Mouse (Mus musculus) C2C12 (cell line): ENCODE measurements at regions not wholly inside any gene's neighbourhood (a gene's known extent, or its start where the extent isn't known, plus 50 kb on each side); places are given as distances from the start of the nearest gene placed in this dataset.
A peak's percentile ranks its signal among the peaks of the same experiment; 100 is the strongest.

Source experiments
- H3K27me3 ChIP-seq: one replicate; pipeline ENCODE4 v1.6.1; 2011; ENCODE audit not compliant: control insufficient read depth, insufficient read depth, insufficient read length
- H3K36me3 ChIP-seq: one replicate; pipeline ENCODE4 v1.6.1; 2011; ENCODE audit not compliant: control insufficient read depth, insufficient read depth
- H3K4me3 ChIP-seq: one replicate; pipeline ENCODE4 v1.5.1; 2011; ENCODE audit warnings: mild to moderate bottlenecking, control low read depth; ENCODE audit not compliant: poor library complexity, insufficient read depth, severe bottlenecking
- H3K79me2 ChIP-seq: one replicate; pipeline ENCODE4 v1.6.1; 2011; ENCODE audit not compliant: control insufficient read depth, insufficient read depth
- H3K79me3 ChIP-seq: one replicate; pipeline ENCODE4 v1.6.1; 2011; ENCODE audit warnings: low read depth, control low read depth
- H3ac ChIP-seq: one replicate; pipeline ENCODE3; 2011; ENCODE audit warnings: low read depth; ENCODE audit not compliant: control insufficient read depth, insufficient read length
- CEBPB ChIP-seq: IDR thresholded peaks from one replicate; pipeline ENCODE4 v1.6.1; 2011; ENCODE audit warnings: low read depth, mild to moderate bottlenecking, control low read depth, moderate library complexity
- CTCF ChIP-seq: IDR thresholded peaks from one replicate; pipeline ENCODE4 v1.5.1; 2011; ENCODE audit not compliant: control insufficient read depth, insufficient read depth, insufficient read length
- FOSL1 ChIP-seq: IDR thresholded peaks from one replicate; pipeline ENCODE4 v1.8.0; 2011; ENCODE audit warnings: mild to moderate bottlenecking, low read length; ENCODE audit not compliant: poor library complexity, insufficient read depth, severe bottlenecking
- MAX ChIP-seq: IDR thresholded peaks from one replicate; pipeline ENCODE4 v1.6.1; 2011; ENCODE audit warnings: mild to moderate bottlenecking, control low read depth
- MYOD1 ChIP-seq: IDR thresholded peaks from one replicate; pipeline ENCODE4 v1.6.1; 2011; ENCODE audit warnings: low read depth; ENCODE audit not compliant: control insufficient read depth, insufficient read length
- MYOG ChIP-seq: IDR thresholded peaks from one replicate; pipeline ENCODE4 v1.6.1; 2011; ENCODE audit not compliant: control insufficient read depth, insufficient read length; ENCODE audit errors: extremely low read depth
- USF1 ChIP-seq: IDR thresholded peaks from one replicate; pipeline ENCODE4 v1.6.1; 2011; ENCODE audit warnings: low read depth, mild to moderate bottlenecking, control low read depth, moderate library complexity

DNA sequence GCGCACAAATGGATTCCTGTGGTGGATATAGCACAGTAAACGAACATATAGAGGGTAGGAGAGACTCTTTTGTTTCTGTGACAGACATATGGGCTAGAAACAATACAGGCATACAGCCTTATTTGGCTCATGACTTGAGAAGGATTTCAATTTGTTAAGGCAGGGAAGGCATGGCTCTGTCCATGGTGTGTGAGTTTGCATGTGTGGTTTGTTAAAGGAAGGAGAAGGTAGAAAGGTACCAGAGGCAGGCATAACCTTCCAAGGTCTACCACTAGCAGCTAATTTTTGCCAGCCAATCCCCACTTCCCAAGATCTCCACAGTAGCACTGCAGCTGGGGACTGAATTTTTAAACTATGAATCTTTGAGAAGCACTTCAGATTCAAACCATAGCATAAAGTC lies 176.5 kb upstream of the Klf4 start:
- TF ChIP-seq CTCF: no peak
- TF ChIP-seq CEBPB: no peak
- no peak for TF ChIP-seq FOSL1
- TF ChIP-seq USF1: no peak
- TF ChIP-seq MYOD1: no peak
- no peak for TF ChIP-seq MAX
- no peak for TF ChIP-seq MYOG
- H3K4me3 ChIP-seq: no peak overlapping the region
- H3ac ChIP-seq: no peak overlapping the region
- no peaks in the 10 kb centered on the region for H3K27me3 ChIP-seq
- H3K79me2 ChIP-seq: no peaks in the 10 kb centered on the region
- H3K36me3 ChIP-seq: no peaks in the 10 kb centered on the region
- H3K79me3 ChIP-seq: no peaks in the 10 kb centered on the region

DNA sequence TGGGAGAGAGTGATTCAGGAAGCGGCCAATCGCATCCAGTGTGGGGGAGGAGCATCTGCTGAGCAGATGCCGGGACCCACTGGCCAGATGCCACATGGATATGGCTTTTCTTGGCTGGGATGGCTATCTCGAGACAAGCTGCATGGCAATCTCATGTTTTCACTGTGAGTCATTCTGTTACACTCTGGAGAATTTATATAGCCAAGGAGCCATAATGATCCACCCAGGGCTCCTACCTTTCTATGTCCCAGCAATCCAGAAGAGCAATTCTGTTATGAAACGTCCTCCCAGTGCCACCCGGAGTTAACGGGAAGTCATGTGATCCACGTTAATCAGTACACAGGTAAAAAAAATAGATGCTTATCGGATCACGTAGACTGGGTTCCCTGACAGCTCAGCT lies 175.7 kb upstream of the Klf4 start:
- H3K4me3 ChIP-seq: no peak overlapping the region
- H3ac ChIP-seq: no peak overlapping the region
- no peaks in the 10 kb centered on the region for H3K79me2 ChIP-seq
- no peaks in the 10 kb centered on the region for H3K36me3 ChIP-seq
- H3K27me3 ChIP-seq: no peaks in the 10 kb centered on the region
- H3K79me3 ChIP-seq: no peaks in the 10 kb centered on the region
- no peak for TF ChIP-seq CTCF
- TF ChIP-seq MYOG: no peak
- peak; percentile 66 for TF ChIP-seq USF1
- TF ChIP-seq MYOD1: peak; percentile 49
- no peak for TF ChIP-seq FOSL1
- no peak for TF ChIP-seq CEBPB
- peak; percentile 86 for TF ChIP-seq MAX

DNA sequence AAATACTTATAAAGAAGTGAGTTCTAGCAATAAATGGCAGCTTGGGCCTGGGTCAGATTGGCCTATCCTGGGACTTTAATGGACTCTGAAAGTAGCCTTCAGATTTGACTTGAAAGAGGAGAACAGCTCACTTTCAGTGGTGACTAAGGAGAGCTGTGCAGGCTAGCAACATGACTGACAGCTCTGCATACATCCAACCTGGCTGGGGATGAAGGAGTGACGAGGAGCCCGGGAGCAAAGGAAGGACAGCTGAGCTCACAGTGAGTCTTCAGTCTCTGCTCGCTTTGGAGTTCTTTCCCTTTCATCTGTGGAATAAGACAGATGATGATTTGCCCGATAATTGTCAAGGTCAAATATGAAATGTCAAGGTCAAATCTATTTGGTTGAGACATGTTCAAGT lies 172.7 kb upstream of the Klf4 start:
- H3K79me3 ChIP-seq: no peaks in the 10 kb centered on the region
- H3ac ChIP-seq: no peak overlapping the region
- H3K27me3 ChIP-seq: no peaks in the 10 kb centered on the region
- no peaks in the 10 kb centered on the region for H3K36me3 ChIP-seq
- H3K79me2 ChIP-seq: no peaks in the 10 kb centered on the region
- no peak overlapping the region for H3K4me3 ChIP-seq
- TF ChIP-seq CEBPB (no peak), FOSL1 (no peak), USF1 (no peak), MAX (no peak), CTCF (no peak), MYOD1 (no peak), MYOG (no peak)

DNA sequence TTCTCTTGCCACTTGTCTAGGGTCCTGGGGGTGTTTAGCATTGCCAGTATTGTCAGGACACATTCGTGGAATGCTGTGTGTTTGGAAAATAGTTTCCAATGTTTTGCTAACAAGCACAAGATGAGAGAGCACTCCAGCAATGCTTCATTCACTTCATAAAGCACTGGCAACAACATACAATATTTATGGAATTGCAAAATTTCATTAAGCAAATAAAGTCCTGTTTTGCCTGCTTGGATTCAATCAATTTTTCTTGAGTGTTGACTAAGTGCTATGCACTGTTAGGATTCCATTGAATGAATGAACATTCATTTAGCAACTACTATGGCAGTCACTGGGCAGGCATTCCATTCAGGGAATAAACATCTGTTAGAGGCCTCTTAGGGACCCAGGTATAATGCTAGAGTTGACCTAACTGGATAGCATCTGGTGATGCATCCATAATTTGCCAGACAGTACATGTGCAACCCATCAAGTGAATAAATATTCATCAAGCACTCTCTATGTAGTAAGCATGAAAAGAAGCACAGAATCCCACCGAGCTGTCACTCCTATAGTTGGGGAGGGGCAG lies 171.2 kb upstream of the Klf4 start:
- Histone ChIP-seq H3K27me3 (no peaks in the 10 kb centered on the region), H3K36me3 (no peaks in the 10 kb centered on the region), H3K79me3 (no peaks in the 10 kb centered on the region), H3K79me2 (no peaks in the 10 kb centered on the region), H3K4me3 (no peak overlapping the region), H3ac (no peak overlapping the region)
- TF ChIP-seq MYOG (no peak), USF1 (no peak), CTCF (no peak), MYOD1 (no peak), MAX (no peak), CEBPB (no peak), FOSL1 (no peak)

DNA sequence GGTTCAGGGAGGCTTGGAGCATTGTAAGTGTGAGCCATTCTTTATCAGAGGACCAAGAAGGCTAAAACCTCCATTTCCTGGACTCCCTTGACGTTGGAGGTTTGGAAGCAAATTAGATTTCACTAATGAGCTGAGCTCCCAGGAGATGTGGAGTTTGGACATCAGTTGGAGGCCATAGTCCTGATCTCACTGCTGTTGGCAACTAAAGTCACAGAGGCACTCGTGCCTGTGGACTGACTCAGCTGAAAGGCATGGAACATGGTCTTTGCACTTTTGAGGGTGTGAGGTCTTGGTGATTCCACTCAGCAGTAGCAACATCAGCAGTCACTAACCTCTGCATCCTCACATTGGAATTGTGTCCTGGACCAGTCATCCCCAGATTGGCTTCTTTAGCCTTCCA lies 169.1 kb upstream of the Klf4 start:
- Histone ChIP-seq H3K79me2 (no peaks in the 10 kb centered on the region), H3K36me3 (no peaks in the 10 kb centered on the region), H3K79me3 (no peaks in the 10 kb centered on the region), H3K4me3 (no peak overlapping the region), H3ac (no peak overlapping the region), H3K27me3 (no peaks in the 10 kb centered on the region)
- no peak for TF ChIP-seq CEBPB
- no peak for TF ChIP-seq CTCF
- TF ChIP-seq MAX: no peak
- TF ChIP-seq MYOG: no peak
- no peak for TF ChIP-seq FOSL1
- no peak for TF ChIP-seq USF1
- no peak for TF ChIP-seq MYOD1

DNA sequence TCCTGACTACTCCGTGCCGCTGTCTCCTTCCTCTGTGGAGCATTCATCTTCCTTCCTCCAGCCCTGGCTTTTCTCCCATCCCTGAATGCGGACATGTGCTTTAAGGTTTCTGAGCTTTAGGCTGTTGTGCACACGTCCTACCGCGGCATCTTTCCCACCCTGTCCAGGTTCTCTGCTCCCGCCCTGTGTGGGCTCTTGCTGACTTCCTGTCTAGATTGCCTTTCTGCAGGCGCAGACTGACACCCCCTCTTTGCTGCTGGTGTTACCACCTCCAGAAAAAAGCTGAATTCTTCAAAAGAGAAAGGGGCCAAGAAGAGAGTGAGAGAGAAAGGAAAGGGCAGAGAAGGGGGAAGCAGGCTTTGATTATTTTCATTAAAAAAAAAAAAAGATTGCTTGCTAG lies 167.7 kb upstream of the Klf4 start:
- Histone ChIP-seq H3K79me2 (no peaks in the 10 kb centered on the region), H3ac (no peak overlapping the region), H3K36me3 (no peaks in the 10 kb centered on the region), H3K27me3 (no peaks in the 10 kb centered on the region), H3K4me3 (no peak overlapping the region), H3K79me3 (no peaks in the 10 kb centered on the region)
- TF ChIP-seq CTCF (no peak), MAX (no peak), CEBPB (no peak), FOSL1 (no peak), MYOG (no peak), USF1 (no peak), MYOD1 (no peak)
